Mouse (Mus musculus): ENCODE results near the gene Oxtr.

DNA sequence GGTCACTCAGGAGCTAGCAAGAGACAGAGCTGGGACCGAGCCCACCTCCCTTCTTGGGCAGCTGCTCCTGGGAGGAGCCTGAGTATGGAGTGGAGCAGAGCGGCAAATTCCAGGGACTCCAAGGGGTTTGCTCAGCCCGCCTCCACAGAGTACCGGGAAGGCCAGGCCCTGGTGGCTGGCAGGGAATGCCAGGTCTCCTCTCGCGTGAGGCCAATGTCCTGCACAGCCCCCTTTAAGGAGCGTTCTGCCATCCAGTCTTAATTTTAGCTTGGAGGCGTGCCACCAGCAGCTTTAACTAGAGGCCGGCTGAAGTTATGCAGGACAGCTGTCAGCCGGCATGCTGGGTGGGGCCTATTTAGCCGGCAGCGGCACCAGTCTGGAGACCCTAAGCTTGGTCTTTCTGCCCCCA is 30.4 kb downstream of the Oxtr start, which contains the start of gene Cav3:
- TF ChIP-seq EP300 (IDR thresholded peaks at IDR 0.05; ENCODE audit: low read depth) = no peak
- TF ChIP-seq CTCF (IDR thresholded peaks at IDR 0.05; ENCODE audit: low read depth) = no peak

All from liver, postnatal 0 days (tissue).